Mouse (Mus musculus): ENCODE results near the gene Polr3g. TPM values are rescaled to one million over a fixed set of nuclear protein-coding genes. Genes with fewer than 3 reads are reported as not detected.

The Polr3g gene
- polyA plus RNA-seq (2014; fragmentation: Nextera tagmentation; extraction: Ambion mirVana), result 10.7 and 12.8 TPM in 2 replicates

DNA sequence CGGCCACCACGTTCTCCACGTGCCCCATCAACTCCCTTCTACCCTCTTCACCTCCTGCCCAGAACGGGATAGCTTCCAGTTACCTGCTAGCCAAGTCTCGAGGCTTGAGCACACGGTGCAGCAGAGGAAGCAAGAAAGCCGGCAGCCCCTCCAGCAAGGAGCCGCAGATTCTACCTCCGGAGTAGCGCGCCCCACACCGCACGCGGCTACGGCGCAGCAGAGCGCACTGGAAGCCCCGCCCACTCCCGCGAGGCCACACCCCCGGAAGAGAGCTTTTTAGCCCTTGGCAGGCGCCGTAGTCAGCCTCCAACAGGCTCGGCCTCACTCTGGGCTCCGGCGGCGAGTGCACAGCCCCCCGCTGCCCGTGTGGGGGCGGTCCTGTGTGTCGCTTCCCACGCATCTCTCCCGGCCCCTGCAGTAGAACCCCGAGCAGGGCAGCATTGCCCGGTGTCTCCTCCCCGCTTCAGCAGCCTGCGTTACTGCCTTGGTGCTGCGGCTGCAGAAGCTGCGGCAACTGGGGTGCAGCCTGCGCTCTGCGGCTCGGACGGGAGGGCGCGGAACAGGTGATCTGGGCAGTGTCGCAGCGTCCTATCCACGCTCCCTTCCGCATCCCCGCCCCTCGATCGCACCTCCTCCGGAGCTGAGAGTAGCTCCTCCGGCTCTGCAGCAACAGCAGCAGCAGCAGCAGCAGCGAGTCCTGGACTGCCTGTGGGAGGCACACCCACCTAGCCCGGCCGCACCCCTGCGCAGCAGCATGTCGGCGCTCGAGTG is at the start of gene Polr3g, which contains the start of gene Mblac2:
TSS of gene Polr3g (minus strand) at position 239 of the 771 bp plus-strand sequence.
TSS of gene Mblac2 (plus strand) at position 567 of the 771 bp plus-strand sequence.
- Histone ChIP-seq H3K36me3 (ENCODE audit: control insufficient read depth, insufficient read depth, low read length) (no peaks in the 10 kb centered on the region), H3K9ac (ENCODE audit: low read depth, low read length) (peak within 1 kb of the TSS; percentile 61), H3K9me3 (ENCODE audit: control insufficient read depth, low read length) (no peaks in the 10 kb centered on the region), H3K4me1 (replicated peaks; ENCODE audit: control insufficient read depth, insufficient read depth, low read length) (0 out of 2 replicates have a peak, but pooled peaks cover 2% of the 10 kb centered on the region), H3K27ac (ENCODE audit: low read depth, low read length) (peak within 1 kb of the TSS; percentile 73), H3K4me2 (replicated peaks; ENCODE audit: low read depth, low read length) (peak within 1 kb of the TSS; percentile 93), H3K4me3 (ENCODE audit: low read depth, low read length) (peak within 1 kb of the TSS; percentile 83), H3K27me3 (ENCODE audit: control insufficient read depth, insufficient read depth, low read length) (no peaks in the 10 kb centered on the region)
- 0% methylated on average over 58 of the region's 61 CpGs for WGBS
- DNase-seq (ENCODE audit: low spot score) (peak; percentile 98), ATAC-seq (ENCODE audit: low FRiP score) (peak; percentile 97)

DNA sequence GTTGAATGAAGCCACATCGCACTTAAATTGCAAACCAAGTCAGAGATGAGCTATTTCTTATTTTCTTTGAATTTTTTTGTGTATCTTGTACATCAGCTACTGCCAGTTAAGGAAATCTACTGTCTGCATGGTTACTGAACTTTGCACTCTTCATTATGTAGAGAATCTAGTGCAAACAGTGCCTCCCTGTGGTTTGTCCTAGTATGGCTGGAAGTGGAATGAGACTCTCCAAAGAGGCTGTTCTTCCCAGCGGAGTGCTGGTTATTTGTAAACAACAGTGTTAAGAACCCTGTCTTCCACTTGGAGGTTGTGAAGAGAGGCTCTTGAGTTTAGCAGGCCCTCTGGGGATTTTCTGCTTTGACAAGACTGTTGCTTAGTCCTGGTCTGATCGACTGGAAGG is 49.6 kb upstream of the Polr3g start:
- 33% methylated on average over 3 of the region's 3 CpGs for WGBS
- Histone ChIP-seq H3K36me3 (ENCODE audit: control insufficient read depth, insufficient read depth, low read length) (no peaks in the 10 kb centered on the region), H3K9ac (ENCODE audit: low read depth, low read length) (no peak overlapping the region), H3K4me2 (replicated peaks; ENCODE audit: low read depth, low read length) (no peak overlapping the region), H3K27me3 (ENCODE audit: control insufficient read depth, insufficient read depth, low read length) (no peaks in the 10 kb centered on the region), H3K4me1 (replicated peaks; ENCODE audit: control insufficient read depth, insufficient read depth, low read length) (no peaks in the 10 kb centered on the region), H3K4me3 (ENCODE audit: low read depth, low read length) (no peak overlapping the region), H3K9me3 (ENCODE audit: control insufficient read depth, low read length) (no peaks in the 10 kb centered on the region), H3K27ac (ENCODE audit: low read depth, low read length) (no peak overlapping the region)
- DNase-seq (ENCODE audit: low spot score) (peak; percentile 72), ATAC-seq (ENCODE audit: low FRiP score) (peak; percentile 58; the same call in 1 of the 2 replicates)

DNA sequence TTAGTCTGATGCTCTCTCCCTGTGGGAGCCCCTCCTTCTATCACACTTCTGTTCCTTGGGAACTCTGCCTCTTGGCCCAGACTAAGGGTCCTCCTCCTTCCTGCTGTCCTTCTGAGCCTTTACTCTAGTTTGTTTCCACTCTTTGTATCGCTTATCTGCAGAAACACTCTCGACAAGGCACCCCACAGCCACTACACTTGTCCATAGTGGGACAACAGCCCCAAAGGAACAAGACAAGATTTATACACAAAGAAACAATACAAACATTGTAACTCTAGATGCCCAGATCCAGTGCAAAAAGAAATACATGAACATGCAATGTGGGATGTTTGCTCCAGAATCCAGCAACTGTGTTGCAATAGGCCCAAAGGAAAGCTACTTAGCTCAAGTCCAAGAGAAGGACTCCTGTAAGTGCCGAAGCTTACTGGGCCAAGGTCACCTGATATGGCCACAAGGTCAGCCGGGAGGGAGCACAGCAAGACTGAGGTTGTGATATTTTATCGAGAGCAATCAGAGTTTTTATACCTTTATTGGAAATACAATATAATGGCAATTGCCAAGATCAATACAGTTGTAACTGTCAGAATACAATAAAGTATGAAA is 46.3 kb upstream of the Polr3g start:
- 92% methylated on average over 5 of the region's 5 CpGs for WGBS
- H3K27ac ChIP-seq (ENCODE audit: low read depth, low read length), result no peak overlapping the region
- ATAC-seq (ENCODE audit: low FRiP score), result no peak

DNA sequence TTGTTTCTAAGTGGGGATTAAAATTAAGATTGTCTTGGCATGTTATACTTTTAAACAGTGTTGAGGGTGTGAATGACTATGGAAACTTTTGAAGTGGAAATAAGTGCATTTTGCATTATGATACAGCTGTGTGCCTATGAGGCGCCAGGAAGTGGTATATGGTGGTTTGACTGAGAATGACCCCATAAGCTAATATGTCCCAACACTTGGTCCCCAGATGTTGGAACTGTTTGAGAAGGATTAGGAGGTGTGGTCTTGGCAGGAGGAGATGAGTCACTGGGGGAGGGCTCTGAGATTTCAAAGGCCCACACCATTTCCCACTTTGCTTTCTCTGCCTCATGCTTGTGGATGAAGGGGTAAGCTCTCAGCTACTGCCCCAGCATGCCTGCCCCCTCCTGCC is 44.5 kb upstream of the Polr3g start:
- ATAC-seq (ENCODE audit: low FRiP score), result no peak
- DNase-seq (ENCODE audit: low spot score), result no peak
- WGBS, result 80% methylated on average over 1 of the region's 1 CpGs
- Histone ChIP-seq H3K9ac (ENCODE audit: low read depth, low read length) (no peak overlapping the region), H3K4me1 (replicated peaks; ENCODE audit: control insufficient read depth, insufficient read depth, low read length) (no peaks in the 10 kb centered on the region), H3K27me3 (ENCODE audit: control insufficient read depth, insufficient read depth, low read length) (no peaks in the 10 kb centered on the region), H3K27ac (ENCODE audit: low read depth, low read length) (no peak overlapping the region), H3K4me2 (replicated peaks; ENCODE audit: low read depth, low read length) (no peak overlapping the region), H3K9me3 (ENCODE audit: control insufficient read depth, low read length) (no peaks in the 10 kb centered on the region), H3K4me3 (ENCODE audit: low read depth, low read length) (no peak overlapping the region), H3K36me3 (ENCODE audit: control insufficient read depth, insufficient read depth, low read length) (no peaks in the 10 kb centered on the region)

More for the DNA sequence above, 46.3 kb upstream of the Polr3g start:
- Histone ChIP-seq H3K9ac (ENCODE audit: low read depth, low read length) (no peak overlapping the region), H3K36me3 (ENCODE audit: control insufficient read depth, insufficient read depth, low read length) (no peaks in the 10 kb centered on the region), H3K9me3 (ENCODE audit: control insufficient read depth, low read length) (no peaks in the 10 kb centered on the region), H3K27me3 (ENCODE audit: control insufficient read depth, insufficient read depth, low read length) (no peaks in the 10 kb centered on the region), H3K4me3 (ENCODE audit: low read depth, low read length) (no peak overlapping the region), H3K4me2 (replicated peaks; ENCODE audit: low read depth, low read length) (no peak overlapping the region), H3K4me1 (replicated peaks; ENCODE audit: control insufficient read depth, insufficient read depth, low read length) (no peaks in the 10 kb centered on the region)
- DNase-seq (ENCODE audit: low spot score), result no peak

DNA sequence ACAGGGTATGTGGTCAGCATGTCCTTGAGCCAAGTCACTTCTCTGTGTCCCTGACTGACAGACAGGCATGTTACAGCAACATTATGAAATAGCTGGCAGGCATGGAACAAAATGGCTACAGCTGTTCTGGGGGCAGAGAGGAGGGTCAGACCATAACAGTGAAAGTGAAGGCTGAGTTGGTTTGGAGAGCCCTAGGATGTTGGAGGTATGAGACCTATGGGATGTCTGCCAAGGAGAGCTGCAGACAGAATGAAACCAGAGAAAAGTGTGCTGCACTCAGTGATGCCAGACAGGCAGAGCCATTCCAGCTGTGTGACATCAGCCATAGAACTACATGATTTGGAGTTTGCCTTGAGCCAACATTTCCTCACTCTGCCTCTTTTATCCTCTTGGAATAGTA is 44.1 kb upstream of the Polr3g start:
- no peak for DNase-seq (ENCODE audit: low spot score)
- Histone ChIP-seq H3K27me3 (ENCODE audit: control insufficient read depth, insufficient read depth, low read length) (no peaks in the 10 kb centered on the region), H3K4me3 (ENCODE audit: low read depth, low read length) (no peak overlapping the region), H3K9me3 (ENCODE audit: control insufficient read depth, low read length) (no peaks in the 10 kb centered on the region), H3K4me2 (replicated peaks; ENCODE audit: low read depth, low read length) (no peak overlapping the region), H3K4me1 (replicated peaks; ENCODE audit: control insufficient read depth, insufficient read depth, low read length) (no peaks in the 10 kb centered on the region), H3K27ac (ENCODE audit: low read depth, low read length) (no peak overlapping the region), H3K36me3 (ENCODE audit: control insufficient read depth, insufficient read depth, low read length) (no peaks in the 10 kb centered on the region), H3K9ac (ENCODE audit: low read depth, low read length) (no peak overlapping the region)
- ATAC-seq (ENCODE audit: low FRiP score), result no peak

DNA sequence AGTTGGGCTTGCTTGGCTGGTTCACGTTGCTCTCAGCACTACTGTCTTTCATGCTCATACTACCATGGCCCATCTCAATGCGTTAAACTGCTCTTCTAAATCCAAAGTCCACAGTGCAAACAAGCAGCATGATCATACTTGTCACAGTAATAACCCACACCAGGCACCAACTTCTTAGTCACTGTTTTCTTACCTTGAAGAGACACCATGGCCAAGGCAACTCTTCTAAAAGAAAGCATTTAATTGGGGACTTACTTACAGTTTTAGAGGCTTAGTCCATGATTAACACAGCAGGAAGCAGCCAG is 33.2 kb upstream of the Polr3g start:
- Histone ChIP-seq H3K9me3 (ENCODE audit: control insufficient read depth, low read length) (no peaks in the 10 kb centered on the region), H3K4me2 (replicated peaks; ENCODE audit: low read depth, low read length) (no peak overlapping the region), H3K4me3 (ENCODE audit: low read depth, low read length) (no peak overlapping the region), H3K9ac (ENCODE audit: low read depth, low read length) (no peak overlapping the region), H3K27me3 (ENCODE audit: control insufficient read depth, insufficient read depth, low read length) (no peaks in the 10 kb centered on the region), H3K36me3 (ENCODE audit: control insufficient read depth, insufficient read depth, low read length) (no peaks in the 10 kb centered on the region), H3K4me1 (replicated peaks; ENCODE audit: control insufficient read depth, insufficient read depth, low read length) (no peaks in the 10 kb centered on the region), H3K27ac (ENCODE audit: low read depth, low read length) (no peak overlapping the region)
- DNase-seq (ENCODE audit: low spot score), result no peak
- ATAC-seq (ENCODE audit: low FRiP score), result no peak
- WGBS, result 31% methylated on average over 2 of the region's 2 CpGs

DNA sequence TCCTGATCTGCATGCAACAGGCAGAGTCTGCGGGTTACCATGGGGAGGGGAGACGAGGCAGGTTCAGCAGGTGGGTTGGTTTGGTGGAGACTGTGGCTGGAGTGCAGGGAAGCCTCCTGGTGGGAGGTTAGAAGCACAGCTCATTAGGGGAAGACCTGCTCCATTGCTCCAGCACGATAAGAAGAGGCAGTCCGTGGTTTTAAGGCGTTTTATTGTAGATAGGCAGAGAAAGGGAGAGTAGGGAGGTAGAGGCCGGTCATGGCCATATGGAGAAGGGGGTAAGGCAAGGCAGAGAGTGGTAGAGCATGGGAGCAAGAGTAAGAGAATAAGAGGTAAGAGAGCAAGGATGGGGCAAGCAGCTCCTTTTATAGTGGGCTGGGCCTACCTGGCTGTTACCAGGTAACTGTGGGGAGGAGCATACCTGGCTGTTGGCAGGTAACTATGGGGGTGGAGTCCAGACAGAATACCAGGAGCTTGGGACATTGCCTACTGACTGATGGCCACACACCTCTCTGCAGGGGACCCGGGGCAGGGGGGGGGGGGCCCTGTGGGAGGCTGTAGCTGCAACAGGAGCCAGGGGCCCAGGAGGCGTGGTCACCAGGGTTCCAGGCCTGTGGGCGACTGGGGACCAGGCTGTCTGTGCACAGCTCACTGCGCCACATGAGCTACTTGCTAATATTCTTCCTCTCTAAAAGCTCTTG is 32.7 kb upstream of the Polr3g start:
- H3K4me2 ChIP-seq (replicated peaks; ENCODE audit: low read depth, low read length), result no peak overlapping the region
- ATAC-seq (ENCODE audit: low FRiP score) (no peak), DNase-seq (ENCODE audit: low spot score) (no peak)
- H3K4me1 ChIP-seq (replicated peaks; ENCODE audit: control insufficient read depth, insufficient read depth, low read length), result no peaks in the 10 kb centered on the region
- H3K9me3 ChIP-seq (ENCODE audit: control insufficient read depth, low read length), result no peaks in the 10 kb centered on the region
- WGBS, result 50% methylated on average over 9 of the region's 10 CpGs
- no peaks in the 10 kb centered on the region for H3K36me3 ChIP-seq (ENCODE audit: control insufficient read depth, insufficient read depth, low read length)
- no peak overlapping the region for H3K9ac ChIP-seq (ENCODE audit: low read depth, low read length)
- no peaks in the 10 kb centered on the region for H3K27me3 ChIP-seq (ENCODE audit: control insufficient read depth, insufficient read depth, low read length)
- H3K4me3 ChIP-seq (ENCODE audit: low read depth, low read length), result no peak overlapping the region
- no peak overlapping the region for H3K27ac ChIP-seq (ENCODE audit: low read depth, low read length)

DNA sequence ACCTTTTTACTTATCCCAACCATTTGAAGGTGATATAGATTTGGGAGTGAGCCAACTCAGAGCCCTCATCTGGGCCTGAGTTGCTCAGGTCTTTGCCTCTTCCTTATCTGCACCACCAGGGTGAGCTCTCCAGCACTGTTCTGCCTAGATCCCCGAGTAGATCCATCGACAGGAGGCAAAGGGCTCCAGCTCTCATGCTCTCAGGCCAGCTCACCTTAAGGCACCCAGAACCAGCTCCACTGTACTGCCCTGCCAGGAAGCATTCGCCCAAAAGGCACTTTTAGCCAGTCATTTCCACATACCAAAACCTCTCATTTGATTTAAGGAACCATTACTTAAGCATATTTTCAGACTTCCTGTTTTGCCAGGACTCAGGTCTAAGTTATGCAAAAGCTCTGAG is 30.1 kb upstream of the Polr3g start:
- no peak overlapping the region for H3K4me3 ChIP-seq (ENCODE audit: low read depth, low read length)
- no peaks in the 10 kb centered on the region for H3K4me1 ChIP-seq (replicated peaks; ENCODE audit: control insufficient read depth, insufficient read depth, low read length)
- 51% methylated on average over 3 of the region's 3 CpGs for WGBS
- DNase-seq (ENCODE audit: low spot score), result no peak
- no peak overlapping the region for H3K9ac ChIP-seq (ENCODE audit: low read depth, low read length)
- H3K36me3 ChIP-seq (ENCODE audit: control insufficient read depth, insufficient read depth, low read length), result no peaks in the 10 kb centered on the region
- H3K4me2 ChIP-seq (replicated peaks; ENCODE audit: low read depth, low read length), result no peak overlapping the region
- no peak overlapping the region for H3K27ac ChIP-seq (ENCODE audit: low read depth, low read length)
- H3K27me3 ChIP-seq (ENCODE audit: control insufficient read depth, insufficient read depth, low read length), result no peaks in the 10 kb centered on the region
- ATAC-seq (ENCODE audit: low FRiP score), result no peak
- no peaks in the 10 kb centered on the region for H3K9me3 ChIP-seq (ENCODE audit: control insufficient read depth, low read length)

Measured in hindbrain, embryonic 11.5 days (tissue).